12 mouse cellular contexts compared by ENCODE assay signal in the genomic region with DNA sequence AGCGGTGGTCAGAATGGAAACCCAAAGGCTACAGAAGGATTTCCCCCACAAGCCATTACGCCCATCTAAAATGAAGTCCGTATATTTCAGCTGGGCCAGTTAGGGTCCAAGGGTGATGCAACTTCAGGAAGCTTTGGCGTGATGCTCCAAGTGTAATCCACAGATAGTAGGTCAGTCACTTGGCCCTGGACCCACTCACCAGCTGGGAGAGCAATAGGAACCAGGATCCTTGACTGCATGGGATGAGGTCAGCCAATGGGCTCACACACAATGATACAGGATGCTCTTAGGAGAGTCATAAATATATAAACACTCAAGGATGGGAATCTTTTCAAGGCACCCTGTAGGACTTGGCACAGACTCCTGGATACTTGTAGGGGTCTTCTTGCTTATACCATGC. TPM values are rescaled to one million over a fixed set of nuclear protein-coding genes. Genes with fewer than 3 reads are reported as not detected.
DNase-seq lines count a peak whose midpoint lies in the region; ATAC-seq lines count a peak whose summit lies in the region.
"Had no signal": no experiment of that assay in that cellular context is flagged by ENCODE, and none has a peak within 500 bp of the region (broad histone marks: within the 10 kb centered on the region; RNA-seq: fewer than 3 reads in every experiment).

No protein-coding gene starts in this region.

- DNase-seq in cerebellum, postnatal 4 days (ENCODE audit: low spot score in 2 of 2): no peak
- DNase-seq in brain, adult 2 months (ENCODE audit: low read depth, low spot score): peak; percentile 95
- DNase-seq in gastrocnemius, adult 18-20 months (ENCODE audit: low spot score): peak; percentile 74
- DNase-seq in heart, postnatal 4 days: peak; percentile 74
- no peak for DNase-seq in testis, postnatal 10 days (ENCODE audit: low spot score)
- DNase-seq in Muller cell, postnatal 12 days (ENCODE audit: inconsistent ontology term): no peak
- no peak for DNase-seq in frontal cortex, postnatal 36 days (ENCODE audit: low spot score in 2 of 2)
- DNase-seq: embryo, embryonic 11 days; right cerebral cortex, postnatal 4 days had no signal

- ATAC-seq in cerebellum, adult (ENCODE audit: insufficient number of reproducible peaks, low FRiP score, low TSS enrichment): peak; percentile 67
- ATAC-seq: intestine, embryonic 15.5 days had no signal

RNA-seq across cellular contexts. Expression of a gene that starts 3.0 kb away (rescaled TPM):
- 1 to 10 TPM; 1.2 to 1.9 TPM for total RNA-seq in gastrocnemius, adult 18-20 months (2021)
- 10 to 100 TPM; 10.1 to 11.9 TPM for total RNA-seq in heart, postnatal 4 days (2021)
- total RNA-seq: MEL had no signal

Comparison
In these comparisons a context has a peak if more than half of its experiments do, and no peak if none do; other contexts are left out.
1. DNase-seq: peak in brain, adult 2 months (single experiment), gastrocnemius, adult 18-20 months (single experiment) and heart, postnatal 4 days (single experiment); none in cerebellum, postnatal 4 days (0 of 2), testis, postnatal 10 days (single experiment), Muller cell, postnatal 12 days (single experiment) and frontal cortex, postnatal 36 days (0 of 2).